Mouse (Mus musculus) lung, adult 2 months (tissue): Measurements from ENCODE around the gene Mzf1.

Experiments
- CTCF ChIP-seq: fragments of 200-500 bp; IDR thresholded peaks from 2 replicates; pipeline ENCODE4 v1.5.1; 2011; ENCODE audit warnings: mild to moderate bottlenecking, low read length, control low read depth; ENCODE audit not compliant: insufficient read depth
- POLR2A ChIP-seq: fragments of 200-500 bp; IDR thresholded peaks from 2 replicates; pipeline ENCODE4 v1.6.1; 2011; ENCODE audit warnings: low read depth, mild to moderate bottlenecking, control low read depth, low read length, borderline replicate concordance; ENCODE audit errors: extremely low read depth

- TF ChIP-seq POLR2A (no peak), CTCF (no peak)
These were observed 55.7 kb downstream of the Mzf1 start, which contains the start of gene Trim28 for GRCm38 (mm10) chr7:12998851-12999250.
